Mouse (Mus musculus) central nervous system, embryonic 18 days (tissue): ENCODE results near the gene Larp6. TPM values are rescaled to one million over a fixed set of nuclear protein-coding genes. Genes with fewer than 3 reads are reported as not detected.

Experiments used
- polyA plus RNA-seq: library from polyadenylated mRNA; depleted of rRNA; stranded (reverse); fragments of >200 nt; gene quantifications from 2 replicates; pipeline ENCODE4 v1.2.3, GENCODE M21; 2012; rRNA removed

The Larp6 gene
- polyA plus RNA-seq = 24.1 and 24.9 TPM in 2 replicates

DNA sequence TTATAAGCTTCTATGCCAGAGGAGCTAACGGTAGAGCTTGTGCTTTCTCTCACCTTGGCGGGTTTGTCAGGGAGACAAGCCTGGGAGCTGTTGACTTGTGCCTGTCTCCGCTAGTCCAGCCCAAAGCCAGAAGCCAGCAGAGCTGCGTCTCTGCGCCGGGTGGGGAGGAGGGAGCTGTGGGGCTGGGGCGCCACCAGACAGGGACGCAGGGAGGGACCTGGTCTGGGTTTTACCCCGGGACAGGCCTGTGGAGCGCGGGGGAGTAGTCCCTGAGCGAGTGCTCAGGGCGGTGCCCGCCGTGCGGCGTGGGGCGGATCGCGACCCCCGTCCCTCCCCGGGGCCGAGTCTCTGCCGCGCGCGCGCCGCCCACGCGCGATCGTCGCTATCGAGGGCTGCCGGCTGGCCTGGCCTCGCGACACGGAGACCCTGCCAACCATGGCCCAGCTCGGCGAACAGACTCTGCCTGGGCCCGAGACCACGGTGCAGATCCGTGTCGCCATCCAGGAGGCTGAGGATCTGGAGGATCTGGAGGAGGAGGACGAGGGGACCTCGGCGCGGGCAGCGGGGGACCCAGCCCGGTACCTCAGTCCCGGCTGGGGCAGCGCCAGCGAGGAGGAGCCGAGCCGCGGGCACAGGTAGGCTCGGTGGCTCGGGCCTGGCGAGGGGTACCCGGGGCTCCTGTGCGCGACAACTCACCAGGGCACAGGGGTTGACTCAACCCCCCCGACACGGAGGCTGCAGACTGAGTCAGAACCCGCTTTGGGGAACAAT is at the start of gene Larp6:
Gene Larp6 (plus strand): TSS at position 219 of the 771 bp plus-strand sequence.

DNA sequence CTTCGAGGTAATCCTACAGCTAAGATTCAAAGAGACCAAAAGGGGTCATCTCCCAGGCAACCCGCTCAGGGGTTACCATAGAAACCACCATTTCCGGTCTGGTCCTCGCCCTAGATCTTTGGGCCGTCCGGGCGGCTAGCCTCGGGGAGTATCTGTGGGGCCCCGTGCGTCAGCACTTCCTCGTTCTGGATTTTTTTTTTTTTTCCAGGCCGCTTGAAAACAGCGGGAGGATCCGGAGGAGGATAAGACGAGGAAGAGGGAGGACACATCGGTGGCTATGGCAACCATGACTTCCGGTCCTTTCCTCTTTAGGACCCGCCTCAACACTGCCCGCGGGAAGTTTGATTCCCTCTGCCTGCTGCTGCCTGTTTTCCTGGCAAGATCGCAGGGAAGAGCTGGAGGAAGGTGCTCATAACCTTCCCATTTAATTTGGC is 24.9 kb upstream of the Larp6 start, which contains the start of gene Lrrc49:
Gene Lrrc49 (minus strand): TSS at position 268 of the 434 bp plus-strand sequence.

Other genes with a start within 250 kb of the Larp6 start
- 3.7 and 3.8 TPM in 2 replicates for gene Thsd4, start 190.9 kb upstream of the Larp6 start, polyA plus RNA-seq
- gene Lrrc49, start 24.8 kb upstream of the Larp6 start, polyA plus RNA-seq = 74.5 and 78.6 TPM in 2 replicates
- 10.4 and 12.2 TPM in 2 replicates for gene Uaca, start 81.6 kb downstream of the Larp6 start, polyA plus RNA-seq